Mouse (Mus musculus): ENCODE measurements around the gene Atpif1. TPM values are rescaled to one million over a fixed set of nuclear protein-coding genes. Genes with fewer than 3 reads are reported as not detected.

The Atpif1 gene
- total and polyA plus RNA-seq, 2 experiments from 2014 or later: 898 to 1,829 TPM

DNA sequence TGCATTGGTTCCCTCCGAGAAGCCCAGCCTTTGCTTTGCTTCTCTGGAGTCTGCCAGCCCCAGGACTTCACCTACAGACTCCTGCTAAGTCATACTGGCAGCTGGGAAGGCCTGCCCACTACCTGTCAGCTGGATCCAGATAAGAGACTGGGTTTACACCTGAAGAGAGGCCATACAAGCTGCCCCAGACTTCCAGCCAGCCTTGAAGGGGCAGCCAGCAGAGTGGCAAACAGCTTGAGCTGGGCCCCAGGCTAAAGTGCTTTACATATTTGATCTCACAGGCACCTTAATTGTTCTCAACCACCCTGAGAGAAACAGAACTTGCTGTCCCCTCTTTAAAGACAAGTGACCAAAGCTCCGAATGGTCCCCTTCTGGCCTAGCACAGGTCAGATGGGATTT, 26.2 kb downstream of the Atpif1 start:
- 51% methylated on average over 2 of the region's 2 CpGs for WGBS
- DNase-seq (no peak), ATAC-seq (no peak)
- Histone ChIP-seq H3K9me3 (ENCODE audit: low read length) (no peaks in the 10 kb centered on the region), H3K36me3 (ENCODE audit: insufficient read depth) (no peaks in the 10 kb centered on the region), H3K27me3 (ENCODE audit: insufficient read depth, low read length) (no peaks in the 10 kb centered on the region), H3K4me2 (ENCODE audit: low read depth) (no peak overlapping the region), H3K4me1 (ENCODE audit: insufficient read depth) (no peaks in the 10 kb centered on the region; the same call in 1 of the 2 replicates), H3K9ac (no peak overlapping the region), H3K27ac (ENCODE audit: low read depth, low read length) (no peak overlapping the region), H3K4me3 (ENCODE audit: low read depth, low read length) (no peak overlapping the region)
- no peak for TF ChIP-seq CTCF (IDR thresholded peaks at IDR 0.05; ENCODE audit: low read depth)

DNA sequence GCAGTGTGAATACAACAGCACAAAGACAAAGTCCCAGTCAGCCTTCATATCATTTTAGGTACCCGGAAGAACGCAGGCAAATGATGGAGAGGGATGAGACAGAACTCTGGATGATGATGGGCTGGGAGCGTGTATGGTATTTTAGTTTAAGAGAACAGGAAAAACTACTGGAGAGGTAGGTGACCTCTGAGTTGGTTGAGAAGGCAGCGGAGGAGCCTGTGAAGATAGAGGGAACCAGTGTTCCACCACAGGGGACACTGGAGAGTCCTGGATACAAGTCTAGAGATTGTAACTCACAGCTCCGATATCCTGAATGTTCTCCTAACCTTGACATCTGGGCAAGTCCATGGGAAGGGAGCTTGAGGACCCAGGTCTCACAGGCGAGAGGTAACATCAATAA, 27.2 kb downstream of the Atpif1 start:
- H3K4me3 ChIP-seq (ENCODE audit: low read depth, low read length): no peak overlapping the region
- no peak overlapping the region for H3K27ac ChIP-seq (ENCODE audit: low read depth, low read length)
- WGBS: 80% methylated on average over 6 of the region's 6 CpGs
- H3K4me1 ChIP-seq (ENCODE audit: insufficient read depth): no peaks in the 10 kb centered on the region; the same call in 1 of the 2 replicates
- H3K4me2 ChIP-seq (ENCODE audit: low read depth): no peak overlapping the region
- TF ChIP-seq CTCF (IDR thresholded peaks at IDR 0.05; ENCODE audit: low read depth): no peak
- H3K36me3 ChIP-seq (ENCODE audit: insufficient read depth): no peaks in the 10 kb centered on the region
- ATAC-seq (no peak), DNase-seq (no peak)
- H3K9me3 ChIP-seq (ENCODE audit: low read length): no peaks in the 10 kb centered on the region
- H3K9ac ChIP-seq: no peak overlapping the region
- no peaks in the 10 kb centered on the region for H3K27me3 ChIP-seq (ENCODE audit: insufficient read depth, low read length)

DNA sequence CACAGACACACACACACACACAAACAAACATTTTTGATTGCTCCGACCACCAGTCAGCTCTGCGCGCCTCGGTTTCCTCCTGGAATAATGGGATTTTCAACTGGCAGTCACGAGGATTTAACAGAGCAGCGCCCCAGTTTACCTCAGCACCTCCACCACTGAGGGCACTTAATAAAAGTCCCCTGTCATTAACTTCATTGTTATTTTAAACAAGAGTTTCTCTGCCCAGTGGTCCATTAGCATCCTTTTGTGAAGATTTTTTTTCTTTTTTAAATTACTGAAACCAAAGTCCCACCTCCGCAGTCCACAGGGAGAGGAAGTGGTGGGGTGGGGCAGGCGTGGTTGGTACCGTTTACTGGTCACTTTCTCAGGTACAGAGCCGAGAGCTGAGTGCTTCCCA, 27.7 kb downstream of the Atpif1 start:
- H3K4me1 ChIP-seq (ENCODE audit: insufficient read depth): no peaks in the 10 kb centered on the region; the same call in 1 of the 2 replicates
- TF ChIP-seq CTCF (IDR thresholded peaks at IDR 0.05; ENCODE audit: low read depth): no peak

DNA sequence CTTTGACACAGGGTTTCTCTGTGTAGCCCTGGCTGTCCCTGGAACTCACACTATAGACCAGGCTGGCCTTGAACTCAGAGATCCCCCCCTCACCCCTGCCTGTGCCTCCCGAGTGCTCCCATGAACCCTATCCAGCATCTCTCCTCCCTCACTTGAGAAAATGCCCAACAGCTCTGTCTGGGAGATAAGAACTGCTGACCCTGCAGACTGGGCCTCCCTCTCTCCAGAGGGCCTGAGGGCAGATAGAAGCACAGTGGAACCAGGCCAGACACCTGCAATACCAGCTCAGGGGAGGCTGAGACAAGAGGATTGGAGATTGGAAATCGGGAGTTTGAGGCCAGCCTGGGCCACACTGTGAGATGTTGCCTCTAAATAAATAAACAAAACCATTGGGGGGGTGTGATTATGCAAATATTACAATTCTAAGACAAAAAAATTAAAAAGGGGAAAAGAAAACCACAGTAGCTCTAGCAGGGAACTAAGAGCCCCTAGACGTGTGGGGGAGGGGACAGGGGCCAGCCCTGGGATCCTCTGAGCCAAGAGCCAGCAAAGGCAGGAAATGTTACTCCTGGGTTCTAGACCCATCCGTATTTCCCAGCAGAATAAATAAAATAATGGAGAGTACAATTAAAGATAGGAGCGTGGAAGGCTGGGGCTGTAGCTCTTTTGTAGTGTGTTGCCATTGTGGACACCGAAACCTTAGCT, 28.3 kb downstream of the Atpif1 start:
- H3K4me3 ChIP-seq (ENCODE audit: low read depth, low read length): no peak overlapping the region
- H3K27me3 ChIP-seq (ENCODE audit: insufficient read depth, low read length): no peaks in the 10 kb centered on the region
- TF ChIP-seq CTCF (IDR thresholded peaks at IDR 0.05; ENCODE audit: low read depth): no peak
- no peak overlapping the region for H3K4me2 ChIP-seq (ENCODE audit: low read depth)
- 68% methylated on average over 6 of the region's 6 CpGs for WGBS
- H3K27ac ChIP-seq (ENCODE audit: low read depth, low read length): no peak overlapping the region
- H3K9me3 ChIP-seq (ENCODE audit: low read length): no peaks in the 10 kb centered on the region
- no peak for DNase-seq
- H3K36me3 ChIP-seq (ENCODE audit: insufficient read depth): no peaks in the 10 kb centered on the region
- ATAC-seq: no peak
- H3K4me1 ChIP-seq (ENCODE audit: insufficient read depth): no peaks in the 10 kb centered on the region; the same call in 1 of the 2 replicates
- H3K9ac ChIP-seq: no peak overlapping the region

More for the DNA sequence above, 27.7 kb downstream of the Atpif1 start:
- no peak overlapping the region for H3K27ac ChIP-seq (ENCODE audit: low read depth, low read length)
- DNase-seq (no peak), ATAC-seq (no peak)
- 30% methylated on average over 10 of the region's 10 CpGs for WGBS
- no peaks in the 10 kb centered on the region for H3K27me3 ChIP-seq (ENCODE audit: insufficient read depth, low read length)
- no peaks in the 10 kb centered on the region for H3K36me3 ChIP-seq (ENCODE audit: insufficient read depth)
- no peak overlapping the region for H3K4me3 ChIP-seq (ENCODE audit: low read depth, low read length)
- no peak overlapping the region for H3K9ac ChIP-seq
- no peak overlapping the region for H3K4me2 ChIP-seq (ENCODE audit: low read depth)
- H3K9me3 ChIP-seq (ENCODE audit: low read length): no peaks in the 10 kb centered on the region

DNA sequence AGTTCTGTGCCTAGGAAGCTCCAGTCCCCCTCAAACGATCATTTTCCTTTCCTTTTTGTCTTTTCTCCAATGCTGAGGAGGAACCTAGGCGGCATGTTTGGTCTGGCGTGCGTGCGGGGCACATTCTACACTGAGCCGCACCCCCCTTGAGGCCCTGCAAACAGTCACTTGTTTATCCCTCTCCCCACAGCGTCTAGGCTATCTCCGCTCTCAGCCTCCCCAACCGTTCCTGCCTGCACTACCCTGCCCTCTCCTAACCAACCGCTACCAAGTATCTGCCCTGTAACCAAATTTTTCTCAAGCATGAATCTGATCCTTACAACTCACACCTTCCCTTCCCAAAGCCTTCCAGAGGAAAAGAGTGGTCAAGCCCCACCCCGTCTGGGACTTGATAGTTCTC, 30.1 kb downstream of the Atpif1 start:
- no peak overlapping the region for H3K9ac ChIP-seq
- H3K27me3 ChIP-seq (ENCODE audit: insufficient read depth, low read length): no peaks in the 10 kb centered on the region
- TF ChIP-seq CTCF (IDR thresholded peaks at IDR 0.05; ENCODE audit: low read depth): no peak
- H3K4me1 ChIP-seq (ENCODE audit: insufficient read depth): no peaks in the 10 kb centered on the region
- H3K4me2 ChIP-seq (ENCODE audit: low read depth): no peak overlapping the region
- ATAC-seq (no peak), DNase-seq (no peak)
- no peaks in the 10 kb centered on the region for H3K9me3 ChIP-seq (ENCODE audit: low read length)
- no peak overlapping the region for H3K27ac ChIP-seq (ENCODE audit: low read depth, low read length)
- no peaks in the 10 kb centered on the region for H3K36me3 ChIP-seq (ENCODE audit: insufficient read depth)
- no peak overlapping the region for H3K4me3 ChIP-seq (ENCODE audit: low read depth, low read length)
- WGBS: 81% methylated on average over 11 of the region's 11 CpGs

DNA sequence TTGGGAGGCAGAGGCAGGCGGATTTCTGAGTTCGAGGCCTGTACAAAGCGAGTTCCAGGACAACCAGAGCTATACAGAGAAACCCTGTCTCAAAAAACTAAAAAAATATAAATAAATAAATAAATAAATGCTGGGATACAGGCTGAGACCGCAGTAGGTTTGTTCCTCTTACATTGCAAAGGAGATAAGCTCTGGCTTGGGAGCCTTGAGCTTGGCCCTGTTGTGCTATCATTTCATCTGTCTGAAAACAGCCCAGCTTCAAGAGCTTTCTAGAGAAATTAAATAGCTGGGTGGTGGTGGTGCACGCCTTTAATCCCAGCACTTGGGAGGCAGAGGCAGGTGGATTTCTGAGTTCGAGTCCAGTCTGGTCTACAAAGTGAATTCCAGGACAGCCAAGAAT, 31.8 kb downstream of the Atpif1 start:
- Histone ChIP-seq H3K9me3 (ENCODE audit: low read length) (no peaks in the 10 kb centered on the region), H3K4me1 (ENCODE audit: insufficient read depth) (no peaks in the 10 kb centered on the region), H3K9ac (no peak overlapping the region), H3K27ac (ENCODE audit: low read depth, low read length) (no peak overlapping the region), H3K27me3 (ENCODE audit: insufficient read depth, low read length) (no peaks in the 10 kb centered on the region), H3K36me3 (ENCODE audit: insufficient read depth) (no peaks in the 10 kb centered on the region), H3K4me3 (ENCODE audit: low read depth, low read length) (no peak overlapping the region), H3K4me2 (ENCODE audit: low read depth) (no peak overlapping the region)
- no peak for DNase-seq
- ATAC-seq: no peak
- no peak for TF ChIP-seq CTCF (IDR thresholded peaks at IDR 0.05; ENCODE audit: low read depth)
- WGBS: 96% methylated on average over 6 of the region's 6 CpGs

DNA sequence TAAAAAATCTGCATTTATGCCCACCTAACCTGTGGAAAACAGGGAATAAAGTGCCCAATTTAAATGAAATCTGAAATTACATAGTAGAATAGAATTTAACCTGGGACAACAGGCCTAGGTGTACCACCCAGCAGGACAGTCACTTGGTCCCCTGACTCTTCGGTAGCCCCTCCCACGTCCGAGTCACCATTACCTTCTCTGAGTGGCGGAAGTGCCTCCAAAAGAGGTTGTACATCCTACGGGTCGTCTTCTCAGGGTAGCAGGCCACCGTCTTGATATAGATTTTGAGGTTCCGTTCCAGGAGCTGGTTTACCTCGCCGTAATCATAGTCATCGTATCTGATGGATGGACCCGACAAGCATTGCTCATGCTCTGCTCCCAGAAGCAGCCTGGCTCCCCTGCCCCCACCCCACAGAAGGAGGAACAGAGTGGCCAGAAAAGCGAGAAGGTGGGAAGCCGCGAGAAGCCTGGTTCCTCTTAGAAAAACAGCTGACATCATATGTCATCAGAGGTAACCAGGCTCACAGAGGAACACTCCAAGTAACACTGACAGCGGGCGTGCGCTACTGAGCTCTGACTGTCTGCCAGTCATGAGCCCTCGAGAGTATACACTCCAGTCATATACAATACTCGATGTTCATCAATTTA, 39.1 kb downstream of the Atpif1 start:
- no peaks in the 10 kb centered on the region for H3K27me3 ChIP-seq (ENCODE audit: insufficient read depth, low read length)
- H3K4me2 ChIP-seq (ENCODE audit: low read depth): no peak overlapping the region
- H3K4me3 ChIP-seq (ENCODE audit: low read depth, low read length): no peak overlapping the region
- WGBS: 91% methylated on average over 20 of the region's 20 CpGs
- H3K9ac ChIP-seq: no peak overlapping the region
- no peaks in the 10 kb centered on the region for H3K4me1 ChIP-seq (ENCODE audit: insufficient read depth)
- H3K9me3 ChIP-seq (ENCODE audit: low read length): no peaks in the 10 kb centered on the region
- TF ChIP-seq CTCF (IDR thresholded peaks at IDR 0.05; ENCODE audit: low read depth): no peak
- no peaks in the 10 kb centered on the region for H3K36me3 ChIP-seq (ENCODE audit: insufficient read depth)
- DNase-seq (no peak), ATAC-seq (no peak)
- no peak overlapping the region for H3K27ac ChIP-seq (ENCODE audit: low read depth, low read length)
